Mouse (Mus musculus): Measurements from ENCODE around the gene Ddx56.
"Not testable (repeated sequence)": the region's sequence is repeated elsewhere in the genome, so short reads cannot be mapped to it uniquely, and the experiment has no call there.

Gene Ddx56

DNA sequence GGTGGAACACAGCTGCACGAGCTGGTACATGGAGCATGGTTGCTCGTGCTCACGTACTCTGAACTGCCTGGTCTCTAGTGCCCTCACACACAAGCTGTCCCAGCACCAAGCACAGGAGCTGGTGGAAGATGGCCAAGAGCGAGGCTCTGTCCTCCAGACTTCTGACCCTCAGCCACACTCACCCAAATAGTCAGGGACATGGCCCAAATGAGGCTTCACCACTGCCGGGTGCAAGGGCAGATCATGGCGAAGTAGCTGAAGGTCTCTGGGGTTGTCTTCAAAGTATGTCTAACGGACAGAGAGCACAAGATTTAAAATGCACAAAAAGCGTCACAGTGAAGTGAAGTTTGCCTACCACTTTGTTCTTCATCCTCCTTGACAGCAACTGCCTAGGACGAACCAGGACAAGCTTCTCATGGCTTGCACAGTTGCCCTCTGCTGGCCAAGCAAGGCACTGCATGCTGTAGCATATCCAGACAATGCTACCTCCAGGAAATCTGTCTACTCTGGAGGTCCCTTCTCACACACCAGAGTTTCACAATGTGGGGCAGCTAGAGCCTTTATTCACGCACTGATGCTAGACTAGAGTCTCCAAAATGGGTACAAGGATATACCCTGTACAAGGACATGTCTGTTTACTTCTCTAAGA is 6.0 kb downstream of the Ddx56 start:
- DNase-seq (ENCODE audit: low spot score): no peak

DNA sequence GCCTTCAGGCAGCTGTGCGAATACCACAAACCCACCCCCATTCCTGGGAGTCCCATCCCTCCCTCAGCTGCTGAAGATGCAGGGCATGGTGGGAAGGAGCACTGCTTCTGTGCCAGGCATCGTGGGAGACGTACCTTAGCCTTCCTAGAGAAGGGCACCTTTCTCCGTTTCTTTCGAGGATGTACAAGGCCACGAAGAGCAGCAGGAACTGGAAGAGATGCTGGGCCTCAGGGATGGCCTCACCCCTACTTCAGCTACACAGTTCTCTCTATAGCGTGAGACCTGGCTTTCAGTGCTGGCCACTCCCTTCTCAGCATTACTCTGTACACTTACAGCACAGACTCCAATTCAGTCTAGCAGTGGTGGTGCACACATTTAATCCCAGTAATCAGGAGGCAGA is 8.2 kb downstream of the Ddx56 start:
- no peak for DNase-seq (ENCODE audit: low spot score)

DNA sequence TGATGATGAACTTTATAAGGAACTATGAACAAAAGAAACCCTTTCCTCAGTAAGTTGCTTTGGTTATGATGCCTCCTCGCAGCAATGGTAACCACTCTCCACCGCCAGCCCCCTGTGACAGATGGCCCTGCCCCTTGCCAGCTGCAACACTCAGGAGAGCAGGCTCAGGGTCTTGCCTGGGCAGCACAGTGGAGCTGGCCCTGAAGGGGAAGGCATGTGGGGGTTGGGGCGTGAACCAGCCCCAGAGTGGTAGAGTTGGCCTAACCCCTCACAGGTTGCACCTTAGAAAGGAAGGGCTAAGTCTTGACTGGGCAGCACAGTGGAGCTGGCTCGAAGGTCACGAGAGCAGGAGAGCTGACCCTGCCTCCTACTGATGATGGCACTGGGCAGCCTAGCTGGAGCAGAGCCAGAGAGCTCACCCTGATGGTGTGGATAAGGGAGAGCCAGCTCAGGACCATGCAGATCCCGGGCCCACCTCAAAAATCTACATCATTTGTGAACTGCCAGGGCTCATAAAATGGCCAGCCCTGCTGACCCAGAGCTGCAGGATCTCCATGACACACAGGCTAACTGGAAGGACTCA is 11.0 kb downstream of the Ddx56 start:
- no peak for DNase-seq (ENCODE audit: low spot score)

DNA sequence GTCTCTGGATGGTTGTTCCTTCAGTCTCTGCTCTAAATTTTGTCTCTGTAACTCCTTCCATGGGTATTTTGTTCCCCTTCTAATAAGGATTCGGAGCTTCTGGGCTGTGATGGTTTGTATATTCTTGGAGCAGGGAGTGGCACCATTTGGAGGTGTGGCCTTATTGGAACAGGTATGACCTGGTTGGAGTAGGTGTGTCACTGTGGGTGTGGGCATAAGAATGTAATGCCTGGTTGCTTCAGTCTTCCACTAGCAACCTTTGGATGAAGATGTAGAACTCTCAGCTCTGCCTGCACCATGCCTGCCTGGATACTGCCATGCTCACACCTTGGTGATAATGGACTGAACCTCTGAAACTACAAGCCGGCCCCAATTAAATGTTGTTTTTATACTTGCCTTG is 13.0 kb downstream of the Ddx56 start:
- not testable (repeated sequence) for DNase-seq (ENCODE audit: low spot score)

DNA sequence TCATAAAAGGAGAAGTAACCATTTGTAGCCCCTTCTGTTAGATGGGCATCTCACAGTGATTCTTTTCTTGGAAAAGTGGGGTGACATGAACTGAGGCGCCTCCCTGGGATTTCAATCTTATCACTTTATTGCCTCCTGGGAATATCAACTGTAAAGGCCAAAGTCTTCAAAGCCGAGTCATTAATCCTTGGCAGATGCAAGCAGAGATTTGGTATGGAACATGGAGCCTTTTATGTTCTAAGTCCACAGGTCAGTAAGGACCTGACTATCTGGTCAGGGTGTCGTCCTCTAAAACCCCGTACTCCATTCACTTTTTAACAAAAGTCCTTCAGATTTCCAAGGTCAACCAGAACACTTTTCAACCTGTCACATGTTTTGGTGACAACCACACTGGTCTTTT is 14.7 kb downstream of the Ddx56 start:
- DNase-seq (ENCODE audit: low spot score): no peak

DNA sequence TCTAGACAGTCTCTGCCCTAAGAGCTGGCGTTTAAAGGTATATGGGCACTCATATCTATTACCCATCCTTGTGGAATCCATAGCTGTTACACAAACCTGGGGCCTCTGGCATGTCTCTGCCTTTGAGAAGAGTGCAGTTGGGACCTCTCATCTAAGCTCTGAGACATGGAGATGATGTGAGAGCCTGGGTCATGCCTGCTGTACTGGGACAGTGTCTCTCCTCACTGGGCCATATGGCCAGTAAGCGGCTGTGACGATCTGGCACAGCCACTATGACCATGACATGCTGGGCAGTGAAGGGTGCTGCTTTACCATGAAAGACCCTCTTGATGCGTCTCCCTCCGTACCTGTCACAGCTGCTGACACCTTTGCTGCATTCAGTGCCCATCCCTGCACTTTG is 15.3 kb downstream of the Ddx56 start:
- DNase-seq (ENCODE audit: low spot score): no peak

DNA sequence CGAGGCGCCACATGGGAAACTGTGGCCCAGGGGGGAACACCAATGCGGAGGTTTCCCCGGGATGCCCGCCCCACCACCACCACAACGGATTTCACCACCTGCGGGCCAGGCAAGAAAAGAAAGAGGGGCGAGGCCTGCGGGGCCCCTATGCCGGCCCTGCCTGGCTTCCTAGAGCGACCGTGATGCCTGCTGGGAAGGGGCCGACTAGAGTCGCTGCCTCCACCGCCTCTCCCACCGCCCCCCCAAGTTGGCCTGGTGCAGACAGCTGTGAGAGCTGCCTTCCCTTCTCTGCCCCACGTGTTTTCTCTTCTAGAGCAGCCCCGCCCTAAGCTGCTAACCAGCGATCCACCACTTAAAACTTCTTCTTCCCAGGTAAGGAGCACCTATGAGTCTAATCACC is 22.9 kb downstream of the Ddx56 start:
- no peak for DNase-seq (ENCODE audit: low spot score)

DNA sequence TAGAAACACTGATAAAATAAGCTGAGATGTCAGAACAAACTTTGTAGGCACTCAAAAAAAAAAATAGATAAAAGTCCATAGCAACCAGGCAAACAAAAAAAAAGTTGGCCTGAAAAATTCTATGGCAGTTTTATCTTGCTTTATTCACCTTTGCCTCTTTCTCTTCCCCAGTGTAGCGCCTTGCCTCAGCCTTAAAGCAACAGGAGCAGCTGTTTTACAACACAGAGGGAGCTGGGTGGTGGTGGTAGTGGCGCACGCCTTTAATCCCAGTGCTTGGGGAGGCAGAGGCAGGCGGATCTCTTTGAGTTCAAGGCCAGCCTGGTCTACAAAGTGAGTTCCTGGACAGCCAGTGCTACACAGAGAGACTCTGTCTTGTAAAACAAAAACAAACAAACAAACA is 34.5 kb downstream of the Ddx56 start:
- no peak for DNase-seq (ENCODE audit: low spot score)

DNA sequence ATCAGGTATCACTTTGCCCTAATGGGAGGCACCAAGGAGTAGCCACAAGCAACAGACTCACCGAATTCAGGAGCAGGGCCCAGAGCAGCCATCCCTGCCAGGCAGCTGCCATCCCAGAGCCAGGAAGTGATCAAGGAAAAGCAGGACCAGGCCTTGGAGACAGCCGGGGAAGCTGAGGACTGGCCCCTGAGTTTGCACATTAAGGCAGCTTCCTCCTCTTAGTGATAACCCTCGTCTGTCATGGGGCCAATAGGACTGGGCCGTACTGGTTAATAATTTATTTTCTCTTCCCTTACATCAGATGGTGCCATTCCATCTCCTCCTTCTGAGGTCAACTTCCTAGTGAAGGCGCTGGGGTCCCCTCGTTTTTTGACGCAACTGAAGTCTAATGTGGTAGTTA is 37.6 kb downstream of the Ddx56 start, which contains the start of gene Npc1l1:
Gene Npc1l1 (minus strand): TSS at position 132 of the 400 bp plus-strand sequence.
- no peak for DNase-seq (ENCODE audit: low spot score)

DNA sequence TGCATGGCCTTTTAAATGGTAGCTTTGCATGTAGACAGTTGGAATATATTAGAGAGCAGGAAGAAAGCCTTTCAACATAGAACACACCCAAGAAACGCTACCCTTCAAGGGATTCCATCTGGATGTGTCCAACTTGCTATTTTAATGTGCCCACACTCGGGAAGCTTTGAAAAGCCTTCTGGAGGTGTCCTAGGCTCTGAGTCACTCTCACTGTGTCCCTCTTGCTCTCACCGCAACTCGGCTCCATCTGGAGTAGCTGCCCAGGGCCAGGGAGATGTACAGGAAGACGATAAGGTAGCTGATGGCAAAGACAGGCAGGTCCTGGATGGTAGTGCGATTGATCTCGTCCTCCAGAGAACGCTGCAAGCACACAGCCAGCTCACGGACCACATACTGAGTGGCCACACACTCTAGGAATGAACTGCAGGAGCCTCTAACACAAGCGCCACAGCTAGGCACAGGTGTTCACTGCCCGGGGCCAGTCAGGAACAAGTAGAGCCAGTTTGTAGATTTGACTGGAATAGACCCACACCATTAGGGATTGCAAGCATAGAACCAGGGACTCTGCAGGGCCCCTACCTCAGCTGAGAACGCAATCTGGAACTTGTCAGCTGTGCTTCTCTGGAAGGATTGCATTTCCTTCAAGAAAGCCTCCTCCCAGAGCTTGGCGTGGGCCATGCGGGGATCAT is 42.9 kb downstream of the Ddx56 start:
- DNase-seq (ENCODE audit: low spot score): peak; percentile 26

DNA sequence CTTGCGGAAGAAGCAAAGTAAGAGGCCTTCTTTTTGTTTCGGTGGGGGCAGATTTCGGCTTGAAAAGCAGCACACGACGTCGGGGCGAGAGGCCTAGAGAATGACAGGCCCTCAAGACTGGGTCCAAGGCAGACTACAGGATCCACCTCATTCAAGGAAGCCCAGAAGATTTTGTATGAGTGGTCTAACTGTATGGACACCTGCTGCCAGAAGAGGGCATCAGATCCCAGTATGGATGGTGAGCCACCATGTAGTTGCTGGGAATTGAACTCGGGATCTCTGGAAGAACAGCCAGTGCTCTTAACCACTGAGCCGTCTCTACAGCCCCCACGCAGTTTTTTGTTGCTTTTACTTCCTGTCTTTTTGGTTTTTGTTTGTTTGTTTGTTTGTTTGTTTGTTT is 45.4 kb downstream of the Ddx56 start:
- DNase-seq (ENCODE audit: low spot score): no peak

DNA sequence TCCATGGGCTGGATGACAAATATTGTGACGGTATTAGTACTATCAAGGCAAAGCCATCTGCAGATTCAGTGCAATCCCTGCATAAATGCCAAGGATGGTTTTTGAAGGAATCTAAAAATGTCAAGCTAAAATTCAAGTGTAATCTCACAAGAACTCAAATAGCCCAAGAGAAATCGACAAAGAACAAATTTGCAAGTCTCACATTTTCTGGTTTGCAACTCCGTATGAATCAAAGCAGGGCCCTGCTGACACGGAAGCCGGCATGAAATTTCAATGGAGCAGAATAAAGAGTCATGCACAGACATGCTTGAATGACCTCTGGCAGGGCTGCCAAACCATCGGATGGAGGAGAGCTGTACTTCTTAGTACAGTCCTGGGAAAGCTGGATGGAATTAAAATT is 47.6 kb downstream of the Ddx56 start:
- DNase-seq (ENCODE audit: low spot score): no peak

DNA sequence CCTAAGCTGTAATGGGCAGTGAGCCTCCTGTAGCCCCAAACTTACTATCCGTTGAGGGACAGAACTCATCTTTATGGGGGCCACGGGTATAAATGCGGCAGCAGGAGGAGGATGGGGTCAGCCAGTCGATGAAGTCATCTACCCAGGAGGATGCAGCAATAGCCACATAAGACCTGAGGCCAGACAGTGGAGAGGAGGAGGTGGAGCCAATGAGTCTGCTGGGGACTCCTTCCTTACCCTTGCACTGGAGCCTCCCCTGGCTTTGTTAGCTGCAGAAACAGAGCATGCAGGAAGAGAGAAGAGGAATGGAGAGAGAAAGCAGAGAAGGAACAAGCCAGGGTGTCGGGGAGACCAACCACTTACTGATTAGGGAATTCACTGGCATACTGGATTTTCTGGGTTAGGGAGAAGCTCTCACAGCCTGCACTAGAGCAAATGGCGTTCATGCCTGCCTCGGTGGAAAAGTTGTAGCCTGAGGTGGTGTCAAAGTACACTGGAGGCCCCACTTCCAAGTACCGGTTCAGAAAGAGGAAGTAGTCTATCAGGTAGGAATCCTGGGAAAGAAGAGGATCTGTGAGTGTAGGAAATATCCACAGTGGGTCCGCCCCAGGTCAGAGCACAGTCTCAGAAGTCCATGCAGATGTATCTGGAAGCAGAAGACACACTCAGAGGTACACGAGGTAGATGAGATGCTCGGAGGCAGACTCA is 49.2 kb downstream of the Ddx56 start:
- no peak for DNase-seq (ENCODE audit: low spot score)

DNA sequence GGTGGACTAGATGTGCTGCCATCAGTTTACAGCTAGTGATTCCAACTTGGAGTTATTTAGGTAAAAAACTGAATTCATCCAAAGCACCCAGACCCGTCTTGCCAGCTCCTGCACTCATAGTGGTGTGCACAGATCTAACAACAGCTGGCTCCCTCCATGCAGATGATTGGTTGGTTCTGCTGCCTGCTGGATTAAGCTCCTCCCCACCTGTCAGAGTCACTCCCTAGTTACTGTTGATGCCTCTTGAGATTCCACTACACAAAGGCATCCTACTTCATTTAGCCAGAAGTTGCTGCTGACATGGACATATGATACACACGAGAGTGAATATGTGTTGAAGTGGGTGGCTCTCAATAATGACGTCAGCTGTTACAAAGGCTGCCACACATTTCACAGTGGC is 50.7 kb downstream of the Ddx56 start:
- no peak for DNase-seq (ENCODE audit: low spot score)

Measured in left cerebral cortex, adult 11 months (tissue).